Mouse (Mus musculus) testis, postnatal 14 days (tissue): Measurements from ENCODE around the gene Agap1.

Experiments used
- DNase-seq: peaks from one replicate; pipeline ENCODE4 v3.0.0; 2021; ENCODE audit warnings: low spot score

The Agap1 gene

DNA sequence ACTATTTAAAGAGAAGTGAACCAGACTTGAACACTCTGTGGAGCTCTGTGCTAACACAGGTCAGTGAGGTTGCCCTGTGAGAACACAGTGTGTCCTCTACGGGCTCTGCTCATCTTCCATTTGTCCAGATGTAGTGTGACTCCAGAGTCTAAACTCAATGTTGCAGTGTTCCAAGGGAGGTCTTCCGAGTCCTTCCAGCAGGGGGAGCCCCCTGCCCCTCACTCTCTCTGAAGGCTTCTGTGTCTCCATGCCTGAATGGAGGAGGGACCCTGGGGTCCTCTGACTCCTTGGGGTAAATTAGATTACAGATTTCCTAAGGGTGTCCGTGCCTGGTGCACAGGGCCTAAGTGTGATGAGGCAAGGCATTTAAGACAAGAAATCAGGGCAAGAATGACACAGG, 302.9 kb downstream of the Agap1 start:
- DNase-seq = no peak

DNA sequence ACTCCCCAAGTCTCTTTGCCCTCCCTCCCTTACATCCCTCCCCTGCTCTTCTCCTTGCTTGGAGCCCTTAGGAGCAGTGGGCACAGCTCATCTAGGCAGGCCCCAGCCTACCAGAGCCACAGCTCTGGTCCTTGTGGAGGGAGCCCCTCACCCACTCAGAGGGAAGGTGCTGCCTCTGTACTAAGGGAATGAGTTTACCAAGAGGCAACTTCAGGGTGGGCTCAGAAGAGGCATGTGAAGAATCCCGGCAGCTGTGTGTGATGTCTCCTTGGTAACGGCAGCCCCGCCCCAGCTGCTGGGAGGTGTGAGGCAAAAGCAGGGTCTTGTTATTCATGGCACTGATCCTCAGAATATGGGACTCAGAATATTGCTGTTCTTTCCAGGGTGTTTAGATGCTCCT, 309.3 kb downstream of the Agap1 start:
- no peak for DNase-seq

DNA sequence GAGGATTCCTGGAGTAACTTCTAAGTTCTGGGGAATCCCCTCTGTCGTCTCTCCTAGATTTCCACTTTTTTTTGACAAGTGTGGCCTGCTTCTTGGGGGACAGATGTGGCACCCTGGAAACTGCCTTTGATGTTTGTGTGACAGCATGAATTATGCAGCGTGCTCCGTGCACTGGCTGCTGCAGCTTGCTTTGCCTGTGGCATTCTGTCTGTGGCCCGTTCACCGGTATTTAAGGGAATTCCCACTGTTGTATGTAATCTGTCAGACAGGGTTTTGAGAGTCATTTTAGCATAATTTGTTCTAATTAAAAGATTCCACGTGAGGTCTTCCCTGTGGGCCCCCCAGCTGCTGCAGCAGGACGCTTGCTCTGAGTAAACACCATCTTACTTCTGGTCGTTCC, 312.3 kb downstream of the Agap1 start:
- no peak for DNase-seq

DNA sequence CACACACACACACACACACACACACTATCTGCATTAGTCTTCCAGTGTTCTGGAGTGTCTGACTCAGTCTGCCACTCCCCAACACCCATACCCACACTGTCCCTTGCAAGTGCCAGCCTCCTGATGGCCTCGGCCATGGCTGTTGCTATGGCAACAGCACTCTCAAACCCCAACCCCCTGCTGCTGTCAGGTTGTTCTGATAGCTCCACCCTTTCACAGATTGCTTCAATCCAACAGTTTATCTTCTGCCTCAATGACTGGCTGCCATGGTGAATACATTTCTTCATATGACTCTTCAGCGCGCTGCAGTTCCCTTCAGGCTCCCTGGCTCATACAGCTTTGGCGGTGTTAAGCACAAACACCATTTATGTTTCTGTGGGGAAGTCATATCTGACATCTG, 315.0 kb downstream of the Agap1 start:
- no peak for DNase-seq

DNA sequence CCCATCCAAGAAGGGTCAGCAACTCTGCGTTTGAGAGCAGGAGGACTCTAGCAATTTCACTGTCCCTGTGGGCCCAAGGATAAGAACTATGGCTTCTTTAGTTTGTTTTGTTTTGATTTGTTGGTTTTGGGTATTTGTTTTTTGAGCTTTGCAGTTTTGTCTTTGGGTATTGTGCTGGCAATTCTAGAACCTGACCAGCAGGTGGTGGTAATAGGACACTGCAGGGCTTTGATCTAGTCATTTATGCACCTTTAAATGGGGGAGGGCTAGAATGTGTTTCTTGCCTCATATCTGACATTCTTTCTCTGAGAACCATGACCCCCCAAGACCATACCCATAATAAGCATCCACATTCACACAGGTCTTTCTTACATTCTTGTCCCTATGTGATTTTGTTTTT, 315.7 kb downstream of the Agap1 start:
- DNase-seq = no peak

DNA sequence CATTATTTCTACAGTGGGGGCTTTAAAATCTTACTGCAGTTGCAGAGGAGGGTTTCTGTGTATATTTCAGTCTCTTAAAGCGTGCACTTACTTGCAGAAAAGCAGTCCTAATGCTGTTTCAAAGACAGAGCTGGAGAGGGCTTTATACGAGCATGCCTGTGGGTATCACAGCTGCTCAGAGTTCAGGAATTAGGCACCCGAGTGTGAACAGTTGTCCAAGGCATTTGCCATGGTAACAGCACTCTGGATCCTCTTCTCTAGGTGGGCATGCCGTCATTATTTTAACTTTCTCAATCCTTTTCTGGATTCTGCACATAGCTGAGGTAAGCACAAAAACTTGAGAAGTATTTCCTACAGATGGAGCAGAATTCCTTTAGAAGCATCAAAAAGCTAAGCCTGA, 321.1 kb downstream of the Agap1 start:
- DNase-seq = no peak

DNA sequence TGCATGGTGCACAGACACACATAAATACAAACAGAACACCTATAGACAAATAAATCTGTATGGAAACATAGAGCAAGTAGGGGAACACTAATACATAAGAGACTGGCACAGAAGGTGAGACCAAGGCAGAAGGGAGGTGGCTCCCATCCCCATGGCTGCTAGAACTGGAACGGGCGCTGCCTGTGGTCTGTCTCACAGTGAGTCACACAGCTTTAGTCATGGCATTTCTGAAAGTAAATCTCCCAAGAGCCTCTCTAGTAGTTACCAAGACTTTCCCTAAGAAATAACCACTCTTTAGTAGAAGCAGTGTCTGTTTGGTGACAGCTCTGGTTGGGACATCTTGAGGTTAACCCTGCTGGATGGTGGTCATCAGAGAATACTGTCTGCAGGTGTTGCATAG, 326.1 kb downstream of the Agap1 start:
- DNase-seq = no peak

DNA sequence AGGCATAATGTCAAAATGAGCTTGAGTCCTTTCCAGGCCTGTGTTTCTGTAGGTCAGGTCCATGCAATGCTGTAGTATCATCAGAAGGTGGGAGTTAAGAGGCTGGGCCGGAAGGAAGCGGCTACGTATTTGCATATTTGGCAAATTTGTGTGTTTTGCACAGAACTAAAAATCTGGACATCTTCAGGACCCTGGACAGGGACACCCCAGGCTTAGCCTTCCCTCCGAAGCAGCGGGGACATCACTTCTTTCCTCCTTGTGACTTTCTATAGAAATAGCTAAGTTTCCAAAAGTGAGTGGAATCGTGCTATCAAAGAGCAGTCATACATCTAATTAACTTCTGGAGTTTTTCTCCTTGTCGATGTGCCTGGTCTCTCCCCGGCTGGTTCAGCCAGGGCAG, 327.3 kb downstream of the Agap1 start:
- no peak for DNase-seq

DNA sequence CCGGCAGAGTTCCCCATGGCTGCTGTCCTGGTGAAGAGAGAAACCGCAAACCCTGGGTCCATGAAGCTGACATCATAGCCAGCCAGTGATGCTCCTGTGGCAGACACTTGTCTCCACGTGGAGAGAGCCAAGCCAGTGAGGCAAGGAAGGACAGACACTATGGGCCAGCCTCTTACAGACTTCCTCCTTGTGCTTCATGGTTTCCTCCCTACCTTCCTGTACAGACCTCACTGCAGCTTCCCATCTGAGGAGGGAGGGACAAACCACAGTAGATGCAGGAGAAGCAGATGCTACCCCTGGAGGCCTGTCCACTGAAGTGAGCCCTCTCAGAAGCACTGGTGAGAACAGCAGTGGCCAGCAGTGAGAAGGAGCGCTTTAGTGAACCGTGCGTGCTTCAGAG, 332.2 kb downstream of the Agap1 start:
- DNase-seq = no peak

DNA sequence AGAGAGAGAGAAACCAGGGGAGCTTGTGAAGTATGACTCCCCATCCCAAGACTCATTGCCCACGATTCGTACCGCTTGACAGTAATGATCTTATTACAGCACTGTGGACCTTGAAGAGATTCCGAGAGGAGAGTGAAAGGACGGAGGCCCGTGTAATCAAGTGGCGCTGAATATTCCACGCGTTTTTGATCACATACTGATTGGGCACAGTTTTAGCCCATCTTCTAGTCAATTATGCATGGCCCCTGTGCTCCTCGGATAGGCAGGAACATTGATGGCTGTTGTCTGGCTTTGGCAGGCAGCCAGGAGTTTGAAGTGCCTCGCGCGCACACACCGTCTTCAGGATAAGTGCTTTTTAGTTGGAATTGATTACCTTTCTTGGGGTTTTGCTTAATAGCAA, 344.1 kb downstream of the Agap1 start:
- DNase-seq = no peak

DNA sequence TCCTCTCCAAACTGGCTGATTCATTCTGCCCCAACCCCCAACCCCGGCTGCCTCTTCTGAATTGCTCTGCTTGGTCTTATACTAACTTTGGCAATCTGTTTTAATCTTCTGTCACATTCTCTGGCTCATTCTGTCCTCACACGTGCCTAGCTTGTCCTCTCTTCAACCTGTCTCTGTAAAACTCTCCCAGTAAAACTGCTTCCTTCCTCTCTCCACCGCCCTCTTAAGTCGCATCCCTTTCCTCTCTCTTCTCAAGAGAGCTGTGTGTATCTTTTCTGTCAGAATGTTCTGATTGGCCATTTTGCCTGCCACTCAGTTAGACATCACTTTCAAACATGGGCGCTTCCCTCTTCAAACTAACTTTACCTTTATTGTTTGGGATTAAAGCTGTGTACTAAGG, 346.9 kb downstream of the Agap1 start:
- no peak for DNase-seq

DNA sequence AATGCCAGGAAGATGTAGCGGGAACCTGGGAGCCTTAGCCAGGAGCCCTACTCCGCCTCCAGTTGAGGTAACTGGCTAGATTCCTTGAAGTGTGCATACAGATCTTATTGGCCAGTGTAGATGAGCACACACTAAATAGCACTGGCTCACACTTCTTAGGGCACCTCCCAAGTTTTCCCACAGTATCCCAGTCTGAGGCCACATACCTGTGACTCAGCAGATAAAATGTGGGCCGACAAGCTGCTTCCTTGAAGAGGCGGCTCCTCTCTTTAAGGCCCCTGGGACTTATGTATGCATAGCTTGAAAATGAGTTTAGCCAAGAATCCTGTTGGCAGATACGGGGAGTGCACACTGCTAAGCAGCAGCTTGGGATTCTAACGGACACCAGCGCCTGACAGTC, 350.4 kb downstream of the Agap1 start:
- no peak for DNase-seq

DNA sequence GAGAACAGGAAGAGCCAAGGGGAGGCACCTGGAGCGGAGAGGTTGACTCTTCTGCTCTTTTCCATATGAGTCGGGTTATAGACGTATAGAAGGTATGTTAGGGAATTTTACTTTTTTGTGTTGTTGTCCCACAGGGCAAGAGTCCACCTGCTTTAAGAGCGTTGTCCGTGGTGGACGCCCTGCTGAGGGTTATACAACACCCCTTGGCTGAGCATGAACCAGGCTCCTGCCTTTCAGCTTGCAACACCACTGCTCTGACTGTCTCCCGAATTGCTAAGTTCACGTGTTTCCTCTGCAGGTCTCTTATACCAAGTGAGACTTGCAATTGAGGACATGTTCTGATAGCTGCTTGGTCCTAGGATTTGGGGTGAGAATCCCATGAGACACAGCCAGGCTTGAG, 358.2 kb downstream of the Agap1 start:
- DNase-seq = no peak

DNA sequence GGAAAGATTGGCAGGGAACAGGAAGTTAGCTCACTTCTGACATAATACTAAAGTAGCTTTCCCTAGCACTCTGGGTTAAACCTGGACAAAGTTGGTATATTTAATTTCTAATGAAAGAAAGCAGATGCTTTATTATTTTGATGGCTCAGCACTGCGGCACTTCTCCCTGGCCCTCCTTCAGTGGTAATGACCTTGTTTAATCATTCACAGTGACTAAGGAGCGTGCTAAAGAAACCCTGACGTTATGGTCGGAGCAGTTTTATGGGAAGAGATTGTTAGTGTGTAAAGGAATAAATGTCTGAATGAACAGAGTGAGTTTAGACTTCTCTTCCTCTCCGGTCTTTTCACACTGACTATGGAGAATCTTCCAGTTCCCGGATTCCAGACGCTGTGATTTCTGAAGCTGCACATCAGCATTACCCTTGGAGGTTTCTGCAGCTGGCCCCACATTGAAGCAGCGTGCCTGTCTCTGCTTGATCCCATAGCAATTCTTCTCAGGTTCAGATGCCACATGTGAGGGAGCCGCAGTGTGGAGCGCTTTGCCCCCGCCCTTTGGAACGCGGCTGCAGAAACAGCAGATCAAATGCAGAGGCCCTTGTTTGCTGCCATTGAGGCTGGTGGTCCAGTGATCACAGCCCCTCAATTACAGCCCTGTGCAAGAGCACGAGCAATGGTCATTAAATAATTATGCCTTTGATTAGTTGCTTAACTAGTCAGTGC, 362.0 kb downstream of the Agap1 start:
- DNase-seq = no peak

DNA sequence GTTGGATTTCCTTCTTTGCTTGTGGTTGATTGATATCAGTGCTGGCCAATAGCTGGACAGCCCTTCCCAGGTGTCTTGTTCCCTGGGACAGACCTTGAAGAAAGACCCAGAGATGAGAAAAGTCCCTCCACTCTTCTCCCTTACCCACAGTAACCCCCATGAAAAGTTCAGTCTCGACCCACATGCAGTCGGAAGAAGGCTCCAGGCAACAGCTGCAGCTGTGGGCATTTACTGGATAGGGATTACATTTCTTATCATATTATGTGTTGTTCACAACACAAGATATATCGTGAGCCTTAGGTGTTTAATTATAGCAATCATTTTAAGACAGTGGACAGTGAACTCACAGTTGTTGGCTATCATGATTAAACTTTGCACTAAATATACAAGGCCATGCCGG, 367.2 kb downstream of the Agap1 start:
- DNase-seq = no peak

DNA sequence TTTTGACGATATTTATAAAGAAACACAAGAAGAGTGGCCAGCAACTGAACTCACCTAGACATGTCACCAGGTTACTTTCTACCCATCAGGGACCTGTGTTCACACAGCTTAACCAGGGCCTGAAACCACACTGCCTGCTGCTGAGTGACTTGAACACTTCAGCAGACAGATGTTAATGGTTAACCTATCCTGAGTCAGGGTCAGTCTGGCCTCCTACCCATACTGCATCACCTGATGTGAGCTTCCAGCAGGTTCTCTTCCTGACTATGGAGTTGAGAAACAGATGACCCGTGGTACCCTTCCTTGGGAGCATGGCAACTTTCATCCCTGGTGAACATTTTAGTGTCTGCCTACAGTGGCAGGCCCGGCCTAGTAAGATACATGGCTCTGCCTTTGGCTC, 367.8 kb downstream of the Agap1 start:
- DNase-seq = no peak

DNA sequence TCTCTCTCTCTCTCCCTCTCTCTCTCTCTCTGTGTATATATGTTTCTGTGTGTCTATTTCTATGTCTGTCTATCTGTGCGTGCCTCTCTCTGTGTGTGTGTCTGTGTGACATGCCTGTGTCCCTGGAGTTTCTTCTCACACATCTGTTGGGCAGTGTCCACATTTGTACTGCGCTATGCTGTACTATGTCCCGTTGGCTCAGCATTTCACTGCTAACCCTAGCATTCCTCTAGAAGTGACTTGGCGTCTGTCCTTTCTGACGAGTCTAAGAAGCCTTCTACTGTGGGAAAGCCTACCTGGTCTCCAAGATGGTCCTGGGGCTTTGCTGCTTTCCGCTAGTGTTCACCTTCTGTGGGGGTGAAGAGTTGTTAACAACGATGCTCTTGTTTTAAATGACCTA, 368.4 kb downstream of the Agap1 start:
- DNase-seq = no peak

DNA sequence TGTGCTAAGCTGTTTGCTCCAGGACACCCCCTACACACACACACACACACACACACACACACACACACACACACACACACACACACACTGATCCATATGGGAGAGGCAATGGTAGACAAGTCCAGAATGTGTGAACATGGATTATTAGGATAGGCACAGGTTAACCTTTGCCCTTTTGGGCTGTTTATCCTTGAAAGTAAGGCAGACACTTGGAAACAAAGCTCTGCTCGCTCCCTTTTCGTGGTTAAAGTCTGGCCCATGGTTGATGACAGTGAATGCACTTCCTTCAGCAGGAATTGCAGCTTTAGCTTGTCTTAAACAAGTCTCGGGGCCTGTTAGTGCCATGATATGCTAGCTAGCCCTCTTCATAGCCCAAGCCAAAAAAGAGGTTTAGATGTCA, 372.4 kb downstream of the Agap1 start:
- DNase-seq = no peak

DNA sequence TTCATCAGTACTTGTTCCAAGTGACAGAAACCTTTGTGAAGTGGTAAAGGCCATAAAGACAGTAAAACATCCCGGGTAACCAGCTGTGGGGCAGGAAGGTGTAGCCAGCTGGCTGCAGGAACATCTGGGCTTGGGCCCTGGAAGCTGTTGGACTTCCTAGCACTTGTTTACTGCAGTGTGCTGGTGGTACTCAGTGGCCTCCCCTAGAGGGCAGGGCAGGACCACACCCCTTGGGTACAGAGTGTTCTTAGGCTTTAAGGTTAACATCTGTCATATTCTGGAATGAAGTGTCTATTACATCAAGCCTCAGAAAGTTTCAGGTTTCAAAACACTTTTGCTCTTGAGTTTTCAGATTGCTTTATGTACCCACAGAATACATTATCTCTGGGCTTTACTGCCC, 376.5 kb downstream of the Agap1 start:
- no peak for DNase-seq

DNA sequence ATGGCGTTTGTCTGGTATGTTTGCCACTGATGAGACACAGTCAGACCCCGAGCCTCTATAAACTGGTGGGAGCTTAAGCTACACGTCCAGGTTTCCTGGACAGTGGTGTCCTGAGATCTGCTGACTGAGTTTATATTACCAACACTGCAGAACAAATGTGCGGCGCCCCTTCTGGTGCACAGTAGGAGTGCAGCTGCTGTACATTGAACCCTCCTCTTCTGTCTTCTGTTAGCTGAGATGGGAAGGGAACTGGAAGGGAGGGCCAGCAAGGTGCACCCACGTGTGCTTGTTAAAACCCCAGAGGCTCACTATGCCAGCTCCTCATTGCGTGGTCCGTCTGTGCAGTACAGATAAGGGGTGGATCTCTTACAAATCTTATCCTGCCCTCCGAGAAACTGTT, 389.5 kb downstream of the Agap1 start:
- no peak for DNase-seq

DNA sequence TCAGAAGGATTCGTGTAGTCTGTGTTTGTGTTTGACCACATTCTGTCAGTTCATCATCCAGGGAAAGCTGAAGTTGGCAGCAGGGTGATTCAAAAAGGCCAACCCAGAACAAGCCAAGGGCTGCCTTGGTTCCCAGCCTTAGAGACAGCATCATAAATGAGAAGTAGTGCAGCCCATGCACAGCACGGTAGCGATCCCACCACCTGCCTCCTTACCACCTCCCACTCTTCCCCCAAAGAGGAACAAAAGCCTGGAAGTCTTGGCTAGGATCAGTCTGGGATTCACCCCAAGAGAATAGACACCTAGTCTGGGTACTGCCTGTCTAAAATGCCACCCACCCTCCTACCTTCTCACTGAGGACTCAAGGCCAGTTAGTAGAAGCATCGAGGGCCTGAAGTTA, 390.9 kb downstream of the Agap1 start:
- DNase-seq = no peak

DNA sequence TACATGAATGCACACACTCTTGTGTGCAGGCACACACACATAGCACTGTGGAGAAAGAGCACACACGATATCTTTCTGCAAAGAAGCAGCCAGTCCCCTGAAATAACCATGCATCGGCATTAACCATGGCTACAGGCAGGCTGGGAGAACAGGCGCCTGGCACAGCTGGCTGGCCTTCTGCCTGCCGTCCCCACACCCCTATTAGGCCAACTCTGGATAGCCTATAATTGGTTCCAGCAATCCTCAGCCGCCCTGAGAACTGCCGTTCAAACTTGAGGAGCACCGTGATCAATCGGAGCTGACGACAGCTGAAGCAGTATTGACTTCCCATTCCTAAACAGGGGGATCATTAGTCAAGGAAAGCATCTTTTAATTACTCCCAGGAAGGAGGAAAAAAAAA, 391.5 kb downstream of the Agap1 start:
- no peak for DNase-seq

DNA sequence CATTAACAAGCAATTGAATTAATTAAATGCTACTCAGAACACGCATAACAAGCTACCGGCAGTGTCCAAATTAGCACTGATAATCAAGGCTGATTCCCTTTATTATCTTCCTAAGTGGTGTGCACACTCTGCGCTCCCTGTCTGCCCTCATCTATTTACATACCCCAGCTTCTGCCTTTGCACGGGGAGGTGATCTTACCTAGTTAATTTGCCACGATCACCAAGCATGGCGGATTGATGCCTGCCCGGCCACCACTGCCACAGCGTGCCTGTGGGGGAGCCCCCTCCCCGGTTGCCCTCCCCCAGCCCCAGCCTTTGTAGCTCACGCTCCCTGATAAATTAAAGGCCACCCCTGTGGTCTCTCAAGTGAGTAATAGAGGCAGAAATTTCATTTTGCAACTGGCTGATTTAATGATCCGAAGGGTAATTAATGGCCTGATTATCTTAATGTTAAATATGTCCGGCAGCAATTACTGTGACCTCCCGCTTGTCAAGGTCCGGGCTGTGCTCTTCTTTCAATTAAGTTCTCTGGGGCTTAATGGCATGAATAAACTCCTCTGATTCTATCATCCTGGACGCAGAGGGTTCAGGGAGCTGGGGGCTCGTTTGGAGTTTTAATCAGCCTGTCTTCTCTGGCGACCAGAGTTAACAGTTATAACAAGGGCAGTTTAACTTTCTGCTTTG, 393.9 kb downstream of the Agap1 start:
- DNase-seq = no peak

DNA sequence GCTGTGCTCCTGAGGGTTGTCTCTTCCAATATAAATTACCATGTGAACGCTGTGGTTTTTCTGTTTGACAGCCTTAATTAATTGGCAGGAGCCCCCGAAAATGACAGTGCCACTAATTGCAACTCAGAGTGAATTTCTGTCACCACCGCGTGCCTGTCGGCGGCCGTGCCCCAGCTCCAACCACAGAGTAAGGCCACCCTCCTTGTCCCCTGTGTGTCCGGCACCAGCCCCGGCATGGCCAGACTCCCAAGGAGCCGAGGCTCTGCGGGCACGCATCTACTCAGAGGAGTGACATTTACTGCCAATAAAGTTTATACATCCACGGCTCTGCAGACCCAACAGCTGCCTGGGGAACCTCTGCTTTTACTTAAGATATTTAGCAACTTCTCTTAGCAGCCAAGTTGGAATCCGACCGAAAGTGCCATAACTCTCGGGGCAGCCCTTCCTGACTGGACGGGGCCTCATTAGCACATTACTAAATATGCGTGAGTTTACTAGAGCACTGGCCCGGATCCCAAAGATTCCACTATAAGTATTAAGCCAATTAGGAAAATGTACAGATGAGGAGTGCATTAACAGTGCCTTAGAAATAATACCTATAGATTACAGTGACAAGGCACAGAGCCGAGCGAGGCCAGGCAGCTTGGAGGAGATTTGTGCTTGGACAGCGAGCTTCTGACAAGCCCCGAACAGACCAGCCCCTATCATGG, 394.7 kb downstream of the Agap1 start:
- no peak for DNase-seq
